Mouse (Mus musculus) E14TG2a.4 (cell line): Measurements from ENCODE around the gene Akr1b10.
"Not testable (repeated sequence)": the region's sequence is repeated elsewhere in the genome, so short reads cannot be mapped to it uniquely, and the experiment has no call there.

Experiments used
- H3K27me3 ChIP-seq: 2 replicates; pipeline ENCODE4 v1.6.1; 2014; ENCODE audit warnings: low read length, control low read depth; ENCODE audit not compliant: insufficient read depth
- H3K36me3 ChIP-seq: 2 replicates; pipeline ENCODE4 v1.6.1; 2014; ENCODE audit warnings: low read length, control low read depth; ENCODE audit not compliant: insufficient read depth
- H3K4me1 ChIP-seq: replicated peaks from 2 replicates; pipeline ENCODE4 v1.6.1; 2014; ENCODE audit warnings: low read depth, low read length, control low read depth
- H3K4me3 ChIP-seq: replicated peaks from 2 replicates; pipeline ENCODE4 v1.5.1; 2014; ENCODE audit warnings: mild to moderate bottlenecking, low read length
- H3K9me3 ChIP-seq: 2 replicates; pipeline ENCODE4 v1.6.1; 2014; ENCODE audit warnings: low read length, control low read depth
- CTCF ChIP-seq: conservative IDR thresholded peaks from 2 replicates; pipeline ENCODE4 v1.5.1; 2014; ENCODE audit warnings: low read length
- NANOG ChIP-seq: IDR thresholded peaks from 2 replicates; pipeline ENCODE4 v1.6.1; 2014; ENCODE audit warnings: borderline replicate concordance, low read length, mixed read lengths
- POU5F1 ChIP-seq: IDR thresholded peaks from 2 replicates; pipeline ENCODE4 v1.6.1; 2014; ENCODE audit warnings: low read length, borderline replicate concordance

Gene Akr1b10

DNA sequence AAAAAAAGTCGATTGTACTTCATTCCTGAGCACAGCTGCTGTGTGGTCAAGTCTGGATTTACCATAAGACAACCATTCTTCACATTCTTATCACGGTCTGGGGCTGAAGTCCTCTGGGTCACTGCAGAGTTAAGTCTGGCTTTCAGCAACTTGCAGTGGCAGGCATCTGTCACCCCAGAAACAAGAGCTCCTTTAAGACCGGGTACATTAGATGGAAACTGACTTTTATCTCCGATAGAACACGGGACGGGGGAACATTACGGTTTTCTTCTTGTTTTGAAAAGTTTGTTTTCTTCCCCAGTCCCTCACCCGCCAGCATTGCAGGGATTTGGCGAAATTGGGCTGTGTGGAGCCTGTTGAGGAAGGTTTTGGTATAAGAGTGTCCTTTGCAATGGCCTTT lies 28.2 kb upstream of the Akr1b10 start:
- H3K4me1 ChIP-seq: peaks cover 28% of the 10 kb centered on the region
- H3K4me3 ChIP-seq: no peak overlapping the region
- H3K27me3 ChIP-seq: peaks cover 9% of the 10 kb centered on the region; the same call in 1 of the 2 replicates
- no peaks in the 10 kb centered on the region for H3K36me3 ChIP-seq
- H3K9me3 ChIP-seq: peaks cover 8% of the 10 kb centered on the region
- no peak for TF ChIP-seq POU5F1
- TF ChIP-seq CTCF: no peak

DNA sequence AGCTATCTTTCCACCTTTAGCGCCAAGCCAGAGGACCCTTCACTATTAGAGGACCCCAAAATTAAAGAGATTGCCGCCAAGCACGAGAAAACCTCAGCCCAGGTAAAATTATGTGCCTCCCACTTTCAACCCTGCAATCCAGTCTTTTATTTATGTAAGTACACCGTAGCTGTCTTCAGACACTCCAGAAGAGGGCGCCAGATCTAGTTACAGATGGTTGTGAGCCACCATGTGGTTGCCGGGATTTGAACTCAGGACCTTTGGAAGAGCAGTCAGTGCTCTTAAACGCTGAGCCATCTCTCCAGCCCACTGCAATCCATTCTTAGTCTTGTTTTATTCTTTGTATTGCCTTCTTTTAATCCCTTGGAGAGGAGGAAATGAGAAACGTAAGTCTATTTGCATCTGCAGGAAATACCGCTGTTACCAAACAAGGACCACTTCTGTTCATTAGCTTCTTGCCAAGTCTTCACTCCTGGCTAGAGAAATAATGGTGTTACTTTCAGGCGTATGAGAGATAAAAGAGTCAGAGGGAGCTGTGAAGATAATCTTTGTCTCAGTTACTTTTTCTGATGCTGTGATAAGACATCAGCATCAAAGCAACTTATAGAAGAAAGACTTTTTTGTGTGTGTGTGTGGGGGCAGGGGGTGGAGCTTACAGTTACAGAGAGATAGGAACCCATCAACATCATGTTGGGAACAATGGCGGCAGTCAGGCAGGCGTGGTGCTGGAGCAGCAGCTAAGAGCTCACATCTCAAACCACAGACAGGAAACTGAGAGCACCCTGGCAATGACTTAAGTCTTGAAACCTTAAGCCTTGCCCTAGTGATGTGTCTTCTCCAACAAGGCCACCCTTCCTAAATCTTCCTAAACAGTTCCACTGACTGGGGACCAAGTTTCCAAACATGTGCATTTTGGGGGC lies 19.5 kb upstream of the Akr1b10 start:
- Histone ChIP-seq H3K27me3 (no peaks in the 10 kb centered on the region), H3K4me1 (peaks cover 7% of the 10 kb centered on the region), H3K9me3 (no peaks in the 10 kb centered on the region), H3K36me3 (no peaks in the 10 kb centered on the region), H3K4me3 (no peak overlapping the region)
- TF ChIP-seq CTCF (peak; percentile 14; the same call in 1 of the 2 replicates), POU5F1 (no peak), NANOG (no peak)

DNA sequence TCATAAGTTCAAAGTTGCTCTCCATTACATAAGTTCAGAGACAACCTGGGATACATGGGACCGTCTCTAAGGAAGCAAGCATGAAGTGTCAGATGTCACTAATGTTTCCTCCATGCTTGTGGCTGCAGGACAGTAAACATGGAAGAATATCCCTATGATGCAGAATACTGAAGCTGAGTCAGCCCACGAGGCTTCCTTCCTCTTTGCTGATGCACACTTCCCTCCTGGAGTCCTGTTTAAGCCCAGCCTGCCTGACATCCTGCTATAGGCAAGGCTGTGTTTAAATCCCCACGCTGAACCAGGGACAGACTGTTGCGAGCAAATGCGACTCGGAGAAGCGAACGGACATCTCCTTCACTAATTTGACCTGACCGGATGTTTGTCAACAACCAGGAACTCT lies 16.0 kb upstream of the Akr1b10 start:
- H3K36me3 ChIP-seq: no peaks in the 10 kb centered on the region
- peaks cover 7% of the 10 kb centered on the region for H3K4me1 ChIP-seq
- H3K4me3 ChIP-seq: no peak overlapping the region
- TF ChIP-seq CTCF (no peak), NANOG (no peak), POU5F1 (no peak)
- H3K9me3 ChIP-seq: no peaks in the 10 kb centered on the region
- H3K27me3 ChIP-seq: no peaks in the 10 kb centered on the region

DNA sequence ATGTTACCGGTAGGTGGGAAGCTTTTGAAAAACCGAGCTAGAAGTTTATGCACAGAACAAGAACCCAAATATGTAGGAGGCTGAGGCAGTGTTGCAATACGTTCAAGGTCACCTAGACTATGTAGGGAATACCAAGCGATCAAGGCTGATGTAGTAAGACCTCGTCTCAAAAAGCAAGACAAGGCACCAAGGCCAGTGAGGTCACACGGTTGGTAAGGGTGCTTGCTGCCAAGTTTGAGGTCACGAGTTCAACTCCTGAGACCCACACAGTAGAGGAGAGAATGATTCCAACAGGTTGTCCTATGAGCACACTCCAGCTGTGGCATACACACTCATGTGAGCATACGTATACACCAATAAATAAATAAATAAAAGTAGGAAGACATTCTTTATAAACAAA lies 13.9 kb upstream of the Akr1b10 start:
- peaks cover 7% of the 10 kb centered on the region for H3K4me1 ChIP-seq
- H3K9me3 ChIP-seq: no peaks in the 10 kb centered on the region
- TF ChIP-seq CTCF (no peak), POU5F1 (no peak), NANOG (no peak)
- no peak overlapping the region for H3K4me3 ChIP-seq
- no peaks in the 10 kb centered on the region for H3K36me3 ChIP-seq
- H3K27me3 ChIP-seq: no peaks in the 10 kb centered on the region

GRCm38 (mm10) chr6:34371700-34372351 lies 12.2 kb upstream of the Akr1b10 start:
- H3K27me3 ChIP-seq: no peaks in the 10 kb centered on the region
- H3K9me3 ChIP-seq: no peaks in the 10 kb centered on the region
- H3K36me3 ChIP-seq: no peaks in the 10 kb centered on the region
- H3K4me3 ChIP-seq: no peak overlapping the region
- no peak for TF ChIP-seq NANOG
- TF ChIP-seq CTCF: peak; percentile 70
- H3K4me1 ChIP-seq: peaks cover 7% of the 10 kb centered on the region

DNA sequence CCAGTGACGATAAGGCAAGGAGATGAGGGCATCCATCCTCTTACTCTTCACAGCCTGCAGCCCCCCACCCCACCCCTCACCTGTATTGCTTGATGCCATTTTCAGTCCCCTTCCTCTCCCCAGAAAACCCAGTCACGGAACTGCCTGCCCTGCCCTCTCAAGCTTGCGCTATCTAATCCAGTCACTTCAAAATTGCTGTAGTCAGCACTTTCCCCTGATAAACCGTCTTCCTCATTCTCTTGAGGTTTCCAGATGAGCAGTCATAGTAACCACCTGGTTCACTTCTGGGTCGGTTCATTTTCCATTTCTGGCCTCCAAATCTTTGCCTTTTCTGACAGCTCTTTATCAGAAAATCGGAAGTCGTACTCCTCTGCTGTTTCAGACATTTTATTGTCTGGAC lies 10.2 kb upstream of the Akr1b10 start:
- no peak overlapping the region for H3K4me3 ChIP-seq
- TF ChIP-seq POU5F1 (no peak), CTCF (no peak), NANOG (no peak)
- no peaks in the 10 kb centered on the region for H3K27me3 ChIP-seq
- H3K9me3 ChIP-seq: no peaks in the 10 kb centered on the region
- peaks cover 3% of the 10 kb centered on the region; the same call in 1 of the 2 replicates for H3K4me1 ChIP-seq
- no peaks in the 10 kb centered on the region for H3K36me3 ChIP-seq

GRCm38 (mm10) chr6:34375888-34376287 lies 8.1 kb upstream of the Akr1b10 start:
- not testable (repeated sequence) for H3K36me3 ChIP-seq, H3K4me1 ChIP-seq, H3K9me3 ChIP-seq

GRCm38 (mm10) chr6:34383401-34383800 lies 617 bp upstream of the Akr1b10 start:
- Histone ChIP-seq H3K4me1 (peaks cover 23% of the 10 kb centered on the region), H3K9me3 (no peaks in the 10 kb centered on the region), H3K36me3 (peaks cover 10% of the 10 kb centered on the region)

More at GRCm38 (mm10) chr6:34375888-34376287, 8.1 kb upstream of the Akr1b10 start:
- H3K4me3 ChIP-seq, H3K27me3 ChIP-seq: not testable (repeated sequence)

More at GRCm38 (mm10) chr6:34383401-34383800, 617 bp upstream of the Akr1b10 start:
- H3K4me3 ChIP-seq: peak overlapping the region; percentile 79
- TF ChIP-seq CTCF (no peak), NANOG (no peak), POU5F1 (no peak)
- H3K27me3 ChIP-seq: 0 out of 2 replicates have a peak, but pooled peaks cover 2% of the 10 kb centered on the region
